Mouse (Mus musculus) heart, embryonic 10.5 days (tissue): ENCODE measurements at regions not wholly inside any gene's neighbourhood (a gene's known extent, or its start where the extent isn't known, plus 50 kb on each side); places are given as distances from the start of the nearest gene placed in this dataset.

ENCODE experiments used
- DNase-seq: peaks from one replicate; pipeline ENCODE4 v3.0.0-alpha.2; 2017; ENCODE audit warnings: low spot score
- H3K27ac ChIP-seq: fragments of 300-500 bp; sonication (generic); 2 replicates; pipeline ENCODE4 v1.5.1; 2016; ENCODE audit warnings: mild to moderate bottlenecking
- H3K27me3 ChIP-seq: fragments of 300-500 bp; sonication (generic); 2 replicates; pipeline ENCODE4 v1.6.1; 2016; ENCODE audit warnings: mild to moderate bottlenecking; ENCODE audit not compliant: poor library complexity, insufficient read depth, severe bottlenecking
- H3K36me3 ChIP-seq: fragments of 300-500 bp; sonication (generic); 2 replicates; pipeline ENCODE4 v1.6.1; 2016; ENCODE audit warnings: mild to moderate bottlenecking, moderate library complexity
- H3K4me1 ChIP-seq: fragments of 300-500 bp; sonication (generic); 2 replicates; pipeline ENCODE4 v1.6.1; 2016; ENCODE audit warnings: mild to moderate bottlenecking
- H3K4me3 ChIP-seq: fragments of 300-500 bp; sonication (generic); 2 replicates; pipeline ENCODE4 v1.5.1; 2016; ENCODE audit warnings: mild to moderate bottlenecking, moderate library complexity
- H3K9me3 ChIP-seq: fragments of 300-500 bp; sonication (generic); 2 replicates; pipeline ENCODE4 v1.6.1; 2016; ENCODE audit warnings: mild to moderate bottlenecking, moderate library complexity
- WGBS: fragments of 180-500 bp; shearing (Covaris S2); methylation state at CpG from one replicate; pipeline ENCODE4 v1.1.7; 2016; 5-methylcytosine and 5-hydroxymethylcytosine counted together

- H3K27me3 ChIP-seq, result no peaks in the 10 kb centered on the region
- no peak for DNase-seq
- no peaks in the 10 kb centered on the region for H3K9me3 ChIP-seq
- no peak overlapping the region for H3K27ac ChIP-seq
- H3K4me1 ChIP-seq, result no peaks in the 10 kb centered on the region
- no peak overlapping the region for H3K4me3 ChIP-seq
- no peaks in the 10 kb centered on the region for H3K36me3 ChIP-seq
These were observed 145.4 kb upstream of the Dcn start for GRCm38 (mm10) chr10:97334044-97334443.

- H3K9me3 ChIP-seq, result no peaks in the 10 kb centered on the region
- H3K4me1 ChIP-seq, result no peaks in the 10 kb centered on the region
- no peak overlapping the region for H3K27ac ChIP-seq
- no peak for DNase-seq
- 74% methylated on average over 9 of the region's 9 CpGs for WGBS
- H3K27me3 ChIP-seq, result no peaks in the 10 kb centered on the region
- no peaks in the 10 kb centered on the region for H3K36me3 ChIP-seq
- H3K4me3 ChIP-seq, result no peak overlapping the region
These were observed 144.7 kb upstream of the Dcn start for GRCm38 (mm10) chr10:97334606-97335150.

- Histone ChIP-seq H3K4me1 (no peaks in the 10 kb centered on the region), H3K27me3 (no peaks in the 10 kb centered on the region), H3K9me3 (no peaks in the 10 kb centered on the region), H3K27ac (no peak overlapping the region), H3K4me3 (no peak overlapping the region), H3K36me3 (no peaks in the 10 kb centered on the region)
- 75% methylated on average over 6 of the region's 6 CpGs for WGBS
- no peak for DNase-seq
These were observed 141.2 kb upstream of the Dcn start for GRCm38 (mm10) chr10:97338033-97338692.

- Histone ChIP-seq H3K4me1 (no peaks in the 10 kb centered on the region), H3K4me3 (no peak overlapping the region), H3K27ac (no peak overlapping the region), H3K36me3 (no peaks in the 10 kb centered on the region), H3K9me3 (no peaks in the 10 kb centered on the region), H3K27me3 (no peaks in the 10 kb centered on the region)
- no peak for DNase-seq
- 49% methylated on average over 11 of the region's 11 CpGs for WGBS
These were observed 139.3 kb upstream of the Dcn start for GRCm38 (mm10) chr10:97339866-97340706.

- no peaks in the 10 kb centered on the region for H3K36me3 ChIP-seq
- WGBS, result 29% methylated on average over 6 of the region's 6 CpGs
- peak; percentile 76 for DNase-seq
- H3K27me3 ChIP-seq, result no peaks in the 10 kb centered on the region
- H3K4me1 ChIP-seq, result no peaks in the 10 kb centered on the region
- H3K4me3 ChIP-seq, result no peak overlapping the region
- no peak overlapping the region for H3K27ac ChIP-seq
- no peaks in the 10 kb centered on the region for H3K9me3 ChIP-seq
These were observed 134.1 kb upstream of the Dcn start for GRCm38 (mm10) chr10:97345347-97345746.

GRCm38 (mm10) chr10:97346949-97347348 is 132.5 kb upstream of the Dcn start:
- H3K9me3 ChIP-seq, result no peaks in the 10 kb centered on the region
- DNase-seq, result no peak
- no peaks in the 10 kb centered on the region for H3K4me1 ChIP-seq
- WGBS, result 88% methylated on average over 2 of the region's 2 CpGs
- H3K4me3 ChIP-seq, result no peak overlapping the region
- no peaks in the 10 kb centered on the region for H3K27me3 ChIP-seq
- H3K36me3 ChIP-seq, result no peaks in the 10 kb centered on the region
- H3K27ac ChIP-seq, result no peak overlapping the region

- H3K9me3 ChIP-seq, result no peaks in the 10 kb centered on the region
- H3K27ac ChIP-seq, result no peak overlapping the region
- H3K4me1 ChIP-seq, result no peaks in the 10 kb centered on the region
- 76% methylated on average over 3 of the region's 3 CpGs for WGBS
- H3K4me3 ChIP-seq, result no peak overlapping the region
- H3K36me3 ChIP-seq, result no peaks in the 10 kb centered on the region
- no peak for DNase-seq
- H3K27me3 ChIP-seq, result no peaks in the 10 kb centered on the region
These were observed 110.8 kb upstream of the Dcn start for GRCm38 (mm10) chr10:97368625-97369024.

- Histone ChIP-seq H3K4me1 (no peaks in the 10 kb centered on the region), H3K4me3 (no peak overlapping the region), H3K36me3 (no peaks in the 10 kb centered on the region), H3K27me3 (no peaks in the 10 kb centered on the region), H3K9me3 (no peaks in the 10 kb centered on the region), H3K27ac (no peak overlapping the region)
- no peak for DNase-seq
- 11% methylated on average over 2 of the region's 2 CpGs for WGBS
These were observed 103.6 kb upstream of the Dcn start for GRCm38 (mm10) chr10:97375824-97376223.

- no peak overlapping the region for H3K27ac ChIP-seq
These were observed 103.0 kb upstream of the Dcn start for GRCm38 (mm10) chr10:97376376-97376775.

GRCm38 (mm10) chr10:97381586-97381985 is 97.8 kb upstream of the Dcn start:
- H3K27me3 ChIP-seq, result no peaks in the 10 kb centered on the region
- no peaks in the 10 kb centered on the region for H3K9me3 ChIP-seq
- no peaks in the 10 kb centered on the region for H3K36me3 ChIP-seq
- no peaks in the 10 kb centered on the region for H3K4me1 ChIP-seq
- no peak overlapping the region for H3K27ac ChIP-seq
- DNase-seq, result no peak
- no peak overlapping the region for H3K4me3 ChIP-seq

More at GRCm38 (mm10) chr10:97376376-97376775, 103.0 kb upstream of the Dcn start:
- no peaks in the 10 kb centered on the region for H3K9me3 ChIP-seq
- H3K27me3 ChIP-seq, result no peaks in the 10 kb centered on the region
- no peak overlapping the region for H3K4me3 ChIP-seq
- no peak for DNase-seq
- H3K4me1 ChIP-seq, result no peaks in the 10 kb centered on the region
- 60% methylated on average over 4 of the region's 4 CpGs for WGBS
- no peaks in the 10 kb centered on the region for H3K36me3 ChIP-seq

GRCm38 (mm10) chr10:97383881-97384280 is 95.5 kb upstream of the Dcn start:
- Histone ChIP-seq H3K4me3 (no peak overlapping the region), H3K27ac (no peak overlapping the region), H3K4me1 (no peaks in the 10 kb centered on the region), H3K27me3 (no peaks in the 10 kb centered on the region), H3K36me3 (no peaks in the 10 kb centered on the region), H3K9me3 (no peaks in the 10 kb centered on the region)
- WGBS, result 75% methylated on average over 1 of the region's 1 CpGs
- no peak for DNase-seq

GRCm38 (mm10) chr10:97387196-97387876 is 92.1 kb upstream of the Dcn start:
- no peaks in the 10 kb centered on the region for H3K4me1 ChIP-seq
- no peak for DNase-seq
- WGBS, result 73% methylated on average over 3 of the region's 3 CpGs
- no peaks in the 10 kb centered on the region for H3K36me3 ChIP-seq
- H3K4me3 ChIP-seq, result no peak overlapping the region
- no peaks in the 10 kb centered on the region for H3K27me3 ChIP-seq
- H3K9me3 ChIP-seq, result no peaks in the 10 kb centered on the region
- H3K27ac ChIP-seq, result no peak overlapping the region
